Mouse (Mus musculus) ES-Bruce4 (cell line): ENCODE measurements around the gene Senp8.
"Not testable (repeated sequence)": the region's sequence is repeated elsewhere in the genome, so short reads cannot be mapped to it uniquely, and the experiment has no call there.

ENCODE experiments used
- CTCF ChIP-seq: IDR thresholded peaks from one replicate; pipeline ENCODE4 v1.8.1; 2011; ENCODE audit warnings: low read depth, low read length
- EP300 ChIP-seq: IDR thresholded peaks from 2 replicates; pipeline ENCODE4 v1.6.1; 2011; ENCODE audit warnings: low read depth, low read length; ENCODE audit not compliant: insufficient read depth
- POLR2A ChIP-seq: IDR thresholded peaks from one replicate; pipeline ENCODE4 v1.8.1; 2011; ENCODE audit warnings: low read length; ENCODE audit not compliant: insufficient read depth

DNA sequence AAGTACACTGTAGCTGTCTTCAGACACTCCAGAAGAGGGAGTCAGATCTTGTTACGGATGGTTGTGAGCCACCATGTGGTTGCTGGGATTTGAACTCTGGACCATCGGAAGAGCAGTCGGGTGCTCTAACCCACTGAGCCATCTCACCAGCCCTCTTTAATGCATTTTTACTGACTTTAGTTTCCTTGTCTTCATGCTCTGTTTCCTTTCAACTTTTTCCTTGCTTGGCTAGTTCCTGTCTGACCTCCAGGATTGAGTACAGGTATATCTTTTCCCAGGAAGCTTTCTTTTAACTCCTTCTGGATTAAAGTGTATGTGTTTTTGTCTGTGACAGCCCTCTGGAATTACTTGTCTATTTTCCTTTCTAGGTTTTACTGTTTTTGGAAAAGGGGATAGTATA is 6.5 kb upstream of the Senp8 start:
- not testable (repeated sequence) for TF ChIP-seq EP300, CTCF, POLR2A
